In genomic region chr16:8512830-8513229, GRCm38 (mm10) we compare ENCODE assay signal across 8 mouse cellular contexts. TPM values are rescaled to one million over a fixed set of nuclear protein-coding genes. Genes with fewer than 3 reads are reported as not detected.
A peak's percentile ranks its signal among the peaks of the same experiment; 100 is the strongest.
DNase-seq lines count a peak whose midpoint lies in the region; ATAC-seq and TF ChIP-seq lines count a peak whose summit lies in the region.

No protein-coding gene starts in this region.

- peaks cover 4% of the 10 kb centered on the region; the same call in 1 of the 2 replicates for H3K4me1 ChIP-seq in cerebellum, adult 2 months (ENCODE audit: control insufficient read depth, insufficient read depth, low read length)
- H3K4me1 ChIP-seq in liver, embryonic 13.5 days (replicated peaks): peaks cover 19% of the 10 kb centered on the region

- no peaks in the 10 kb centered on the region for H3K27me3 ChIP-seq in cerebellum, adult 2 months (ENCODE audit: control insufficient read depth, insufficient read depth, low read length)
- peaks cover 28% of the 10 kb centered on the region for H3K27me3 ChIP-seq in liver, embryonic 13.5 days

- H3K9ac ChIP-seq in liver, embryonic 13.5 days: no peak overlapping the region

- 0 out of 2 replicates have a peak, but pooled peaks have one; percentile 9 for TF ChIP-seq CTCF in cerebellum, adult 2 months (IDR thresholded peaks at IDR 0.05; ENCODE audit: borderline replicate concordance, insufficient read depth, low read depth, low read length)

- no peak for ATAC-seq in liver, embryonic 13.5 days (ENCODE audit: low read depth)
- ATAC-seq in cerebellum, adult (ENCODE audit: insufficient number of reproducible peaks, low FRiP score, low TSS enrichment): no peak

- peak overlapping the region; percentile 57 for H3K4me2 ChIP-seq in liver, embryonic 13.5 days

- no peak overlapping the region for H3K27ac ChIP-seq in cerebellum, adult 2 months (ENCODE audit: insufficient read depth, low read length)
- no peak overlapping the region for H3K27ac ChIP-seq in liver, embryonic 13.5 days

- TF ChIP-seq POLR2A in cerebellum, adult 2 months (IDR thresholded peaks at IDR 0.05; ENCODE audit: borderline replicate concordance, insufficient read depth, low read length): no peak

- no peak for DNase-seq in cerebellum, adult 2 months
- no peak for DNase-seq in cerebellum, adult 11 months
- peak; percentile 38 for DNase-seq in testis, postnatal 10 days (ENCODE audit: low spot score)
- DNase-seq in testis, postnatal 14 days (ENCODE audit: low spot score): no peak
- no peak for DNase-seq in liver, embryonic 13.5 days
- DNase-seq in left cerebral cortex, adult 11 months (ENCODE audit: low spot score): no peak
- no peak for DNase-seq in urinary bladder, postnatal 10 days (ENCODE audit: low spot score)

- no peaks in the 10 kb centered on the region for H3K9me3 ChIP-seq in liver, embryonic 13.5 days (replicated peaks)

- peak overlapping the region; percentile 84 for H3K4me3 ChIP-seq in cerebellum, adult 2 months (replicated peaks; ENCODE audit: insufficient read depth, low read depth, low read length)
- peak overlapping the region; percentile 55 for H3K4me3 ChIP-seq in liver, embryonic 13.5 days (replicated peaks)

- H3K36me3 ChIP-seq in liver, embryonic 13.5 days: no peaks in the 10 kb centered on the region

- 3% methylated on average over 5 of the region's 5 CpGs for WGBS in cerebellum, adult 2 months
- WGBS in liver, embryonic 13.5 days (ENCODE audit: insufficient replicate concordance): 8% methylated on average over 5 of the region's 5 CpGs

RNA-seq across cellular contexts. Expression of gene Abat, which starts 0.4 kb away (rescaled TPM):
- polyA plus RNA-seq in cerebellum, adult 2 months (2012; rRNA removed): 248 and 252 TPM in 2 replicates
- polyA plus RNA-seq in liver, embryonic 13.5 days (2015; fragmentation: Nextera tagmentation; extraction: Ambion mirVana): 17.1 and 22.0 TPM in 2 replicates

RNA-seq across cellular contexts. Expression of gene Mettl22, which starts 42.2 kb away (rescaled TPM):
- polyA plus RNA-seq in cerebellum, adult 2 months (2012; rRNA removed): 73.8 and 76.6 TPM in 2 replicates
- 7.8 and 9.1 TPM in 2 replicates for polyA plus RNA-seq in liver, embryonic 13.5 days (2015; fragmentation: Nextera tagmentation; extraction: Ambion mirVana)

Comparison
In these comparisons a context has a peak if more than half of its experiments do, and no peak if none do; other contexts are left out.
1. RNA of gene Abat, which starts 0.4 kb away (polyA plus RNA-seq): 248 to 252 TPM in cerebellum, adult 2 months; 17.1 to 22.0 TPM in liver, embryonic 13.5 days; every median in the first group is over 10 times any median in the second.